Mouse (Mus musculus) megakaryocyte, embryonic 14.5 days (primary cell): ENCODE measurements at regions not wholly inside any gene's neighbourhood (a gene's known extent, or its start where the extent isn't known, plus 50 kb on each side); places are given as distances from the start of the nearest gene placed in this dataset.

ENCODE experiments used
- H3K27me3 ChIP-seq: replicated peaks from 2 replicates; pipeline ENCODE3; 2012; ENCODE audit warnings: inconsistent platforms
- H3K36me3 ChIP-seq: replicated peaks from 2 replicates; pipeline ENCODE3; 2012; ENCODE audit warnings: low read length, inconsistent platforms, mixed read lengths
- H3K4me1 ChIP-seq: 2 replicates; pipeline ENCODE4 v1.6.1; 2012; ENCODE audit warnings: inconsistent platforms
- H3K4me3 ChIP-seq: replicated peaks from 2 replicates; pipeline ENCODE3; 2012; ENCODE audit warnings: moderate library complexity, mild to moderate bottlenecking, inconsistent platforms
- H3K9me3 ChIP-seq: 2 replicates; pipeline ENCODE4 v1.6.1; 2012; ENCODE audit warnings: inconsistent platforms
- FLI1 ChIP-seq: IDR thresholded peaks from 2 replicates; pipeline ENCODE4 v1.6.1; 2012; ENCODE audit warnings: low read length, inconsistent platforms, mixed read lengths
- GATA1 ChIP-seq: IDR thresholded peaks from 3 replicates; pipeline ENCODE4 v1.6.1; 2012; ENCODE audit warnings: mixed read lengths, low read length, inconsistent platforms, borderline replicate concordance

DNA sequence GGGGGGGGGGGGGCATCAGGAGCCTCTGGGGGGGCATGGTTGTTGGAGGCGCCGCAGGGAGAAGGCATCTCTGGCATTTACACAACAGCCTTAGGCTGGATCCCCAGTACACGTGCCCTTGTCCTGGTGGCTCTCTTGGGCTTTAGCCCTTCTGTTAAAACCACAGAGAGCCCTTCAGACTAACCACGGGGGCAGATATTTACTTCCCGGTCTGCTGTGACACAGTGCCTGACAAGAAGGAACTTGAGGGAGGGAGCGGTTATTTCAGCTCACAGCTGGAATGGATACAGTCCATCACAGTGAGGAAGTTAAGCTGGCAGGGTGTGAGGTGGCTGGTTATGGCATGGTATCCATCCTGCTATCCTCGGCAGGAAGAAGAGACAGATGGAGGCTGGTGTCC is 71.0 kb upstream of the Gm11733 start:
- peak overlapping the region; percentile 40 for H3K4me3 ChIP-seq
- peaks cover 14% of the 10 kb centered on the region for H3K9me3 ChIP-seq
- no peak for TF ChIP-seq FLI1
- no peak for TF ChIP-seq GATA1
- H3K4me1 ChIP-seq: peaks cover 23% of the 10 kb centered on the region
- H3K27me3 ChIP-seq: peaks cover 89% of the 10 kb centered on the region
- H3K36me3 ChIP-seq: no peaks in the 10 kb centered on the region

DNA sequence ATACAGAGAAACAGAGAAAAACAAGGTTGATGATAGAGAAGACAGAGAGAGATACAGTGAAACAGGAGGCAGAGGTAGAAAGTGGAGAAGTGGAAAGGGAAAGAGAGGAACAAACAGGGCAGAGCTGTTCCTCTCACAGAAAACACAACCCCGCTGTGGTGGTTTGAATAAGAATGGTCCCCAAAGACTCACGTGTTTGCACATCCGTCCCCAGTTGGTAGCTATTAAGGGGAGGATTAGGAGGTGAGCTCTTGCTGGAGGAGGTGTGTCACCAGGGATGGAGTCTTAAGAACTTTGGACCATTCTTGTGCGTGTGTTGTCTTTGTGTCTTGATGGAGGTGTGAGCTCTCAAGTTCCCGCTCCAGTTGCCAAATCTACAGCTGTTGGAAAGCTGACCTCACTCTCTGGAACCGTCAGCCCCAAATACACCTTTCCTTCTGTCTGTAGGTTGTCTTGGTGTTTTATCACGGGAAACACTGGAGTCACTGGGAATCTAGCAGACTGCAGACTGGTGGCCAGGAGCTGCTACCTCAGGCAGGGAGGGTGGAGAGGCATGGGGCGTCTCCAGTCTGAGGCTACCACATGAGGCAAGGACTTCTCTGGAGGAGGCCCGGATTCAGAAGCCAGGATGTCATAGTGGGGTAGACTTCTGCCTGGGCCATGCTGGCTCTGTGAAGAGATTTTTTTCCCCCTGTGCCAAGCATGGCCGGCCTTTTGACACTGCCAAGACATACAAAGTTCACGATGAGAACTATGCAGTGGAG is 70.0 kb upstream of the Gm11733 start:
- Histone ChIP-seq H3K27me3 (peaks cover 86% of the 10 kb centered on the region), H3K9me3 (peaks cover 14% of the 10 kb centered on the region), H3K4me3 (no peak overlapping the region), H3K4me1 (peaks cover 18% of the 10 kb centered on the region), H3K36me3 (no peaks in the 10 kb centered on the region)
- TF ChIP-seq GATA1 (no peak), FLI1 (no peak)

DNA sequence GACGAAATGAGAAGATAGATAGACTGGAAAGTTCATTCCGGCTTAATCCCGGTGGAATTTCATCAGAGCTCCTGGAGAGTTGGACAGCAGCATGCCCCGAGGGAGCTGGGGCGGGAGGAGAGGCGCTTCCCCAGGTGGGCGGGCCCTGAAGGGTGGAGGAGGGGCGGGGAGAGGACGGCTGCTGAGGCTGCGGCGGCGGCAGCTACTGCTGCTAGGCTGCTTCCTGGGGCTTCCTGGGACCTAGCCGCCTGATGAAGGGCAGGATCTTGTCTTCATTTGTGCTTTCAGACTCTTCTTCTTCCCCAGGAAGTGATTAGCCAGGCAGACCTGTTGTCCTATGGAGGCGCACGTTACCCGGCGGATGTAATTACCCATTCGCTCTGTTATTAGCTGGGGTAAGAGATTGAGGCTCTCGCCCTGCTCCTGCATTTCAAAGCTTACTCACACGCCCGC is 69.3 kb upstream of the Gm11733 start:
- H3K4me1 ChIP-seq: peaks cover 18% of the 10 kb centered on the region
- peaks cover 14% of the 10 kb centered on the region for H3K9me3 ChIP-seq
- TF ChIP-seq FLI1 (no peak), GATA1 (no peak)
- H3K4me3 ChIP-seq: peak overlapping the region; percentile 44
- H3K36me3 ChIP-seq: no peaks in the 10 kb centered on the region
- H3K27me3 ChIP-seq: peaks cover 87% of the 10 kb centered on the region

DNA sequence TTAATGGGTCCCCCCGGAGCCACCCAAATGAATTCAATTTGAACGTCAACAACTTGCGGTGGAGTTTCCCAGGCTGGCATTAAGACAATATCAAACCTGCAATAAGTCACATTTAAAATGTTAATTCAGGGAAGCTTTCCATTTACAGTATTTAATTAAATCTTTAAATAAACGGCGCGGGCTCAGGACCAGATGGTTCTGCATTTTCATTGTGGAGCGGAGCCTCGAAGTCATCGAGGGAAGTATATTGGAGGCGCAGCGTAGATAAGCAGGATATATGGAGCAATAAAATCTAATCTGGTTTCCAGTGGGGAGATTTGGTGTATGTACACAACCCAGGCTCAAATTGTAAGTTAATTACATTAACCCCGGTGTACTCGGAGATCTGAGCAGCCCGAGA is 68.7 kb upstream of the Gm11733 start:
- Histone ChIP-seq H3K9me3 (peaks cover 14% of the 10 kb centered on the region), H3K4me1 (peaks cover 18% of the 10 kb centered on the region), H3K4me3 (no peak overlapping the region), H3K27me3 (peaks cover 84% of the 10 kb centered on the region), H3K36me3 (no peaks in the 10 kb centered on the region)
- TF ChIP-seq FLI1 (no peak), GATA1 (no peak)

DNA sequence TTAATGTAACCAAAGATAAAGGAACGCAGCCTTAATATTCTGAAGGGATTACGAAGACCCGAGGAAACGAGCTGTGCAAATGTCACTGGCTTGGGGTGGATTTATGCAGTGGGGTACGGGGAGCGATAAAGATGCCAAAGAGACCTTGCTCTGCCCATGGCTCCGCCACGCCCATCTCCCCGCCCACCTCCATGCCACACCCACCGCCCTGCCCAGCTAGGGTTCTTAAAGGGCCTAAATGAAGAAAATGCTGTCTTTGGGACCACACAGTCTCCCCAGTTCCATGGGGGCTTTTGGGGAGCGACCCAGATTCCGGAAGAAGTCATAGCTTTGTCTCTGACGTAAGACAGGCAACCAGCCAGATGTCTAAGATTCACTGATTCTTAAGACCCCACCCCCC is 68.2 kb upstream of the Gm11733 start:
- Histone ChIP-seq H3K9me3 (peaks cover 11% of the 10 kb centered on the region), H3K27me3 (peaks cover 82% of the 10 kb centered on the region), H3K4me1 (peaks cover 18% of the 10 kb centered on the region), H3K4me3 (no peak overlapping the region), H3K36me3 (no peaks in the 10 kb centered on the region)
- no peak for TF ChIP-seq FLI1
- no peak for TF ChIP-seq GATA1

DNA sequence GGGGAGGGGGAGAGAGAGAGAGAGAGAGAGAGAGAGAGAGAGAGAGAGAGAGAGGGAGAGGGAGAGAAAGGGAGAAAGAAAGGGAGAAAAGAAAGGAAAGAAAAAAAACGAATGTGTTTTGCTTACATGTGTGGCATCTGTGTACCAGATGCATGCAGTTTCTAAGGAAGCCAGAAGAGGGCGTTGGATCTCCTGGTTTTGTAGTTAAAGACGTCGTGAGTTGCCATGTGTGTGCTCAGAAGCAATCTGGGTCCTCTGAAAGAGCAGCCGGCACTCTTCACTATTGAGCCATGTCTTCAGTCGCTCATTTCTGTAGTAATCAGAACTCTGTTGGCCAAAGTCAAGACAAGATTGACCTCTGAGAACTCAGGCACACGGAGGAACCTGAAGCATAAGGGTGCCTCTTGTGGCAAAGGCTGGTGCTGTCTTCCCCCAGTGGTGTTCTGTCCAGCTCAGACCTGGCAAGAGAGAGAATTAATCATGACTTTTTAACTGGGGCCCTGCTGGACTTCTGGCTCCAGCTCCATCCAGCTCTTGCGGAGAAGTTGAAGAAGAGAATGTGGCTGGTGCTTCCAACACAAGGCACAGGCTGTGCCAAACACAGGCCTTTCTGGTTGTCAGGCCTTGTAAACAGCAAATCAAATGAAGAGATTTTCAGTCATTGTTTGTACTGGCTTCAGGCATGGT is 67.0 kb upstream of the Gm11733 start:
- Histone ChIP-seq H3K36me3 (no peaks in the 10 kb centered on the region), H3K27me3 (peaks cover 85% of the 10 kb centered on the region), H3K4me1 (peaks cover 18% of the 10 kb centered on the region), H3K4me3 (no peak overlapping the region), H3K9me3 (peaks cover 5% of the 10 kb centered on the region)
- TF ChIP-seq FLI1 (no peak), GATA1 (no peak)

DNA sequence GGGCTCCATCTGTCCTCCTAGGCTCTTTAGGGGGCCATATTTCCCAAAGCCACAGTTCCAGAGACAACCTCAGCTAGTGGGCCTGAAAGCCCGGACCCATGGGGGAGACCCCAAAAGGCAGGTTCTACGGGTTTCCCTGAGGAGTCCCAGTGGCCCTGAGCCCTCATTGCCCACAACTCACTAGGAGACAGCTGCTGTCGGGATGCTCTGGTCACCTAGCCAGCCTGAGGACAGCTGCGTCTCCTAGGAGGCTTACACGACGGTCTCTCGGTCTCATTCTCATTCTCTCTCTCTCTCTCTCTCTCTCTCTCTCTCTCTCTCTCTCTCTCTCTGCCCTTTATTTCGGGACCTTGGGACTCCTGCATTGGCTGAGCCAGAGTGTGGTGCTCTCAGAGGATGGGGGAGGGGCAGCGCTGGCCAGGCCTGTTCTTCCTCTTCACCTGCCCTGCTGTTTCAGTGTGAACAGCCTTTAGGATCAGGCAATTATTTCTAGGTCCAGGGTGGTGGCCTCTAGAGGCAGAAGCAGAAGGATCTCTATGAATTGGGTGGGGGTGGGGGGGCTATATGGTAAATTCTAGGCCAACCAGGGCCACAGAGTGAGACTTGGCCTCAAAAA is 66.1 kb upstream of the Gm11733 start:
- Histone ChIP-seq H3K27me3 (peaks cover 80% of the 10 kb centered on the region), H3K4me3 (no peak overlapping the region), H3K4me1 (peaks cover 16% of the 10 kb centered on the region), H3K9me3 (peaks cover 8% of the 10 kb centered on the region), H3K36me3 (no peaks in the 10 kb centered on the region)
- no peak for TF ChIP-seq FLI1
- TF ChIP-seq GATA1: no peak

DNA sequence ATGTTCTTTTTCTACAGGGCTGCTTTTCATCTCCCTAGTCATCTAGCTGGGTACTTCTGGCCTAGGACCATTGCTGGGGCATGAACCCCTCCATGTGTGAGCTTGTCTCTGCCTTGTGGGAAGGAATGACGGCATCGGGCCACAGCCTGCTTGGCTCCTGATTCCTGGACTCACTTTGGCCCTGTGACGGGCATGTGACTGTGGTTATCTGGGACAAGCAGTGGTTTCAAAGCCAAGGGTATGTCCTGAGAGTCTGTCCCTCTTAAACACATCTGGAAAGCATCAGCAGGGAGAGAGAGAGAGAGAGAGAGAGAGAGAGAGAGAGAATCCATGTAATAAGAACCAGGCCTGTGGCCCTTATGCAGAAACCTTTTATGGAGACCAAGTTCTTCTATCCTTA is 65.2 kb upstream of the Gm11733 start:
- Histone ChIP-seq H3K9me3 (peaks cover 8% of the 10 kb centered on the region), H3K4me3 (no peak overlapping the region), H3K4me1 (peaks cover 10% of the 10 kb centered on the region), H3K27me3 (peaks cover 76% of the 10 kb centered on the region), H3K36me3 (no peaks in the 10 kb centered on the region)
- no peak for TF ChIP-seq GATA1
- TF ChIP-seq FLI1: no peak

DNA sequence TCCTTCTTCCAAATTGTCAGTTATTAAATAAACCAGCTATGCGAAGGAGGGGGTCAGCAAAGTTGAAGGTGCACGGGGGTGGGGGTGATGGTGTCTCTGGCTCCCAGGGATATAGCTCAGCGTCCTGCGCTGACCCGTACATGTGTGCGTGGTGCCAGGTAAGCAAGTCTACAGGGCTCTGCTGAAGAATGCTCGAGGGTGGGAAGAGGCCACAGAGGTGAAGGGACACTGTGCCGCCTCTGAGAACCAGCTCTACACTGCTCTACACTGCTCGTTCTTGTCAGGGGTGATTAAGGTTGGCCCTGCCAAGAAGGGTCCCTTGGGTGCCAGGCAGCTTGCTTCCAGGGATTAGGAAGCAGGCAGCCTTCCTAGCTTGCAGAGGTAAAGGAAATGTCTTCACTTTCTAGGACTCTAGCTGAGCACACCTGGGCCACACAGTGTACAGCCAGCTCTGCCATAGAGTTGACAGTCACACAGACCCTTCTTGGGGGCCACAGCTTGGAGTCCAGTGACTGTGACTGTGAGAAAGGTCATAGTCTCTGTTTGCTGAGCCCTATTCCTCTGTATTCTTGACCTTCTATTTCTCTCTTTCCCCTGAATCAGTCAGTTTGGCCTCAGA is 64.7 kb upstream of the Gm11733 start:
- H3K9me3 ChIP-seq: peaks cover 8% of the 10 kb centered on the region
- H3K36me3 ChIP-seq: no peaks in the 10 kb centered on the region
- no peak for TF ChIP-seq GATA1
- no peak for TF ChIP-seq FLI1
- H3K4me3 ChIP-seq: no peak overlapping the region
- H3K4me1 ChIP-seq: peaks cover 10% of the 10 kb centered on the region
- peaks cover 74% of the 10 kb centered on the region for H3K27me3 ChIP-seq

DNA sequence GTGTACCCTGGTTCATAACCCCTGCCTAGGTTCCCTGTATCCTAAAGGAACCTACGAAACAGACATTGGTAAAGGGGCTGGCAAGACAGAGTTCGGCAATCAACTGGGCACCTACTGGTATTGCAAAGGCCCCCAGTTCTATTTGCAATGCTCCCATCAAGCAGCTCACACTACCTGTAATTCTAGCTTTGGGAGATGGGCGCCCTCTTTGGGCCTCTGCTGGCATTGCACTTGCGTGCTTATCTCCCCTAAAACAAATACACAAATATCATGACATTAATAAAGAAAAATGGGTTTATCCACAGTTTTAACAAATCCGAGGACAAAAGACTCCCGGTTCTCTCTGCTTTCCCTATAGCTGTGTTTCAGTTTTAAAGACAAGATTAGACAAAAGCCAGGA is 61.5 kb upstream of the Gm11733 start:
- peaks cover 66% of the 10 kb centered on the region for H3K27me3 ChIP-seq

More for the DNA sequence above, 61.5 kb upstream of the Gm11733 start:
- H3K9me3 ChIP-seq: peaks cover 13% of the 10 kb centered on the region
- no peaks in the 10 kb centered on the region for H3K36me3 ChIP-seq
- peaks cover 4% of the 10 kb centered on the region; the same call in 1 of the 2 replicates for H3K4me1 ChIP-seq
- TF ChIP-seq GATA1 (no peak), FLI1 (no peak)
- no peak overlapping the region for H3K4me3 ChIP-seq
